ENCODE assay signal across 8 mouse cellular contexts in genomic region chr2:49734013-49734780, GRCm38 (mm10). TPM values are rescaled to one million over a fixed set of nuclear protein-coding genes. Genes with fewer than 3 reads are reported as not detected.
DNase-seq lines count a peak whose midpoint lies in the region; ATAC-seq and TF ChIP-seq lines count a peak whose summit lies in the region.

No protein-coding gene starts in this region.

- intact Hi-C loops in heart, postnatal 36 days (cut with DNase I), result loop anchor here (1.0 to 5.0 kb wide), 2 partner anchors 375 to 817 kb away; no protein-coding TSS in a partner anchor

- peak; percentile 48; the same call in 1 of the 2 replicates for ATAC-seq in forebrain, embryonic 11.5 days (replicated peaks; ENCODE audit: low FRiP score)

- DNase-seq in MEL (ENCODE audit: low read depth, low spot score), result peak; percentile 95
- peak; percentile 66 for DNase-seq in c-Kit-positive CD71-negative TER-119-negative erythroid progenitor cells, embryonic 14.5 days (ENCODE audit: low read depth)
- DNase-seq in forebrain, embryonic 11.5 days (ENCODE audit: low spot score), result peak; percentile 79
- peak; percentile 69 to 75 for DNase-seq in heart, postnatal 36 days
- DNase-seq in layer of hippocampus, adult 11-12 months (ENCODE audit: low spot score), result peak; percentile 86
- peak; percentile 85 for DNase-seq in lung, postnatal 14 days
- peak; percentile 75 for DNase-seq in retina, postnatal 7 days (ENCODE audit: low read depth, low spot score)
- DNase-seq in yolk sac, embryonic 10.5 days (ENCODE audit: low spot score), result peak; percentile 46

- H3K36me3 ChIP-seq in MEL (ENCODE audit: control insufficient read depth in 1 of 2, insufficient read depth in 2 of 2, low read length in 2 of 2), result peaks cover 0 to 11% of the 10 kb centered on the region in 2 experiments; a peak in 2 of 4 replicates
- no peaks in the 10 kb centered on the region; the same call in 1 of the 2 replicates for H3K36me3 ChIP-seq in forebrain, embryonic 11.5 days (ENCODE audit: control insufficient read depth, insufficient read depth, low read length)

- peak overlapping the region; percentile 65 to 90 for H3K4me3 ChIP-seq in MEL (ENCODE audit: control insufficient read depth in 1 of 2, insufficient read depth in 1 of 2, low read depth in 2 of 2, low read length in 2 of 2)
- H3K4me3 ChIP-seq in forebrain, embryonic 11.5 days (ENCODE audit: low read depth, low read length), result no peak overlapping the region

- no peaks in the 10 kb centered on the region for H3K27me3 ChIP-seq in MEL (ENCODE audit: control insufficient read depth in 1 of 2, insufficient read depth in 2 of 2, low read length in 2 of 2)
- no peaks in the 10 kb centered on the region for H3K27me3 ChIP-seq in forebrain, embryonic 11.5 days (ENCODE audit: control insufficient read depth, insufficient read depth, low read length)

- H3K9me3 ChIP-seq in MEL (replicated peaks; ENCODE audit: insufficient read depth, low read length), result no peaks in the 10 kb centered on the region
- no peaks in the 10 kb centered on the region for H3K9me3 ChIP-seq in forebrain, embryonic 11.5 days (ENCODE audit: control insufficient read depth, low read length)

- peak overlapping the region; percentile 63 for H3K27ac ChIP-seq in MEL (ENCODE audit: control insufficient read depth, low read depth, low read length)
- H3K27ac ChIP-seq in forebrain, embryonic 11.5 days (ENCODE audit: low read depth, low read length), result no peak overlapping the region

- TF ChIP-seq EP300 in MEL (IDR thresholded peaks at IDR 0.05; ENCODE audit: low read depth in 1 of 2, low read length in 2 of 2), result no peak; a peak in 1 of 4 replicates

- peak; percentile 73 to 94 (median 84) for TF ChIP-seq CTCF in MEL (IDR thresholded peaks at IDR 0.05 in 2 of 3, conservative IDR thresholded peaks at IDR 0.05 in 1 of 3; ENCODE audit: control insufficient read depth in 1 of 3, insufficient read depth in 1 of 3, low read depth in 2 of 3, low read length in 3 of 3, poor library complexity in 1 of 3, severe bottlenecking in 1 of 3)

- H3K4me1 ChIP-seq in MEL (ENCODE audit: control insufficient read depth in 1 of 2, insufficient read depth in 2 of 2, low read length in 2 of 2), result peaks cover 4 to 14% of the 10 kb centered on the region in 2 experiments; a peak in 3 of 4 replicates
- peaks cover 3% of the 10 kb centered on the region; the same call in 1 of the 2 replicates for H3K4me1 ChIP-seq in forebrain, embryonic 11.5 days (replicated peaks; ENCODE audit: control insufficient read depth, insufficient read depth, low read length)

- TF ChIP-seq POLR2A in MEL (IDR thresholded peaks at IDR 0.05; ENCODE audit: control insufficient read depth in 1 of 2, insufficient read depth in 1 of 2, low read depth in 1 of 2, low read length in 2 of 2, poor library complexity in 1 of 2), result peak in 1 of 2 experiments; percentile 54; a peak in 1 of 4 replicates

- peak overlapping the region; percentile 55 for H3K9ac ChIP-seq in MEL (ENCODE audit: control insufficient read depth, low read depth, low read length, poor library complexity, severe bottlenecking)
- no peak overlapping the region for H3K9ac ChIP-seq in forebrain, embryonic 11.5 days (ENCODE audit: low read length)

- no peaks in the 10 kb centered on the region for H3K79me2 ChIP-seq in MEL (ENCODE audit: control insufficient read depth, insufficient read depth, low read length, poor library complexity)

- TF ChIP-seq RAD21 in MEL (IDR thresholded peaks at IDR 0.05; ENCODE audit: low read depth, low read length), result peak; percentile 97

- no peak overlapping the region for H3K4me2 ChIP-seq in forebrain, embryonic 11.5 days (ENCODE audit: low read depth, low read length, severe bottlenecking)

- 60% methylated on average over 7 of the region's 7 CpGs for WGBS in forebrain, embryonic 11.5 days

TF ChIP-seq in MEL, 35 proteins besides CTCF, POLR2A, EP300 and RAD21:
- no peak for TF ChIP-seq E2F4 (IDR thresholded peaks at IDR 0.05; ENCODE audit: borderline replicate concordance, low read depth, low read length)
- no peak for TF ChIP-seq GABPA (IDR thresholded peaks at IDR 0.05; ENCODE audit: low read depth, low read length)
- peak; percentile 39; the same call in 1 of the 2 replicates for TF ChIP-seq MAX (IDR thresholded peaks at IDR 0.05; ENCODE audit: low read length)
- TF ChIP-seq MEF2A (IDR thresholded peaks at IDR 0.05; ENCODE audit: extremely low read depth, insufficient replicate concordance, low read depth, low read length, poor library complexity, severe bottlenecking), result no peak
- TF ChIP-seq ELF1 (IDR thresholded peaks at IDR 0.05; ENCODE audit: low read depth, low read length), result no peak
- peak; percentile 15 for TF ChIP-seq GATA1 (IDR thresholded peaks at IDR 0.05; ENCODE audit: low read depth, low read length)
- TF ChIP-seq ETS1 (IDR thresholded peaks at IDR 0.05; ENCODE audit: low read depth, low read length), result no peak; the same call in 1 of the 2 replicates
- peak; percentile 47; the same call in 1 of the 2 replicates for TF ChIP-seq TBP (IDR thresholded peaks at IDR 0.05; ENCODE audit: low read depth, low read length)
- no peak for TF ChIP-seq MAFK (IDR thresholded peaks at IDR 0.05; ENCODE audit: borderline replicate concordance, low read depth, low read length)
- no peak for TF ChIP-seq USF1 (IDR thresholded peaks at IDR 0.05; ENCODE audit: low read depth, low read length)
- peak; percentile 92 for TF ChIP-seq ZC3H11A (IDR thresholded peaks at IDR 0.05; ENCODE audit: low read depth, low read length)
- TF ChIP-seq ZMIZ1 (IDR thresholded peaks at IDR 0.05; ENCODE audit: low read depth, low read length), result no peak
- TF ChIP-seq TAL1 (IDR thresholded peaks at IDR 0.05; ENCODE audit: low read length), result no peak
- TF ChIP-seq NRF1 (IDR thresholded peaks at IDR 0.05; ENCODE audit: insufficient read depth, low read depth, low read length, poor library complexity, severe bottlenecking), result no peak
- TF ChIP-seq USF2 (IDR thresholded peaks at IDR 0.05; ENCODE audit: borderline replicate concordance in 1 of 2, insufficient read depth in 1 of 2, low read depth in 1 of 2, low read length in 2 of 2), result no peak
- no peak for TF ChIP-seq CHD1 (IDR thresholded peaks at IDR 0.05; ENCODE audit: low read depth, low read length)
- TF ChIP-seq UBTF (IDR thresholded peaks at IDR 0.05; ENCODE audit: borderline replicate concordance, insufficient read depth, low read depth, low read length), result no peak
- no peak for TF ChIP-seq POLR2AphosphoS5 (IDR thresholded peaks at IDR 0.05; ENCODE audit: borderline replicate concordance, low read depth, low read length)
- no peak for TF ChIP-seq ZKSCAN1 (IDR thresholded peaks at IDR 0.05; ENCODE audit: low read depth, low read length)
- TF ChIP-seq POLR2AphosphoS2 (IDR thresholded peaks at IDR 0.05; ENCODE audit: low read length), result no peak
- TF ChIP-seq SMC3 (IDR thresholded peaks at IDR 0.05; ENCODE audit: low read depth, low read length), result peak; percentile 90
- no peak for TF ChIP-seq CHD2 (IDR thresholded peaks at IDR 0.05; ENCODE audit: low read length)
- TF ChIP-seq TCF12 (IDR thresholded peaks at IDR 0.05; ENCODE audit: low read depth, low read length), result no peak
- TF ChIP-seq JUND (IDR thresholded peaks at IDR 0.05; ENCODE audit: low read depth, low read length), result 0 out of 2 replicates have a peak, but pooled peaks have one; percentile 38
- peak; percentile 0 for TF ChIP-seq RCOR1 (IDR thresholded peaks at IDR 0.05; ENCODE audit: low read depth, low read length)
- no peak for TF ChIP-seq MXI1 (IDR thresholded peaks at IDR 0.05; ENCODE audit: low read depth, low read length)
- no peak for TF ChIP-seq ZNF384 (IDR thresholded peaks at IDR 0.05; ENCODE audit: low read depth, low read length)
- peak; percentile 38; the same call in 1 of the 2 replicates for TF ChIP-seq HCFC1 (IDR thresholded peaks at IDR 0.05; ENCODE audit: low read depth, low read length)
- TF ChIP-seq SIN3A (IDR thresholded peaks at IDR 0.05; ENCODE audit: low read length), result peak; percentile 41
- no peak for TF ChIP-seq MYC (IDR thresholded peaks at IDR 0.05; ENCODE audit: low read depth, low read length)
- no peak for TF ChIP-seq MYB (IDR thresholded peaks at IDR 0.05; ENCODE audit: low read depth, low read length)
- peak; percentile 43; the same call in 1 of the 2 replicates for TF ChIP-seq NELFE (IDR thresholded peaks at IDR 0.05; ENCODE audit: low read depth, low read length)
- TF ChIP-seq BHLHE40 (IDR thresholded peaks at IDR 0.05; ENCODE audit: borderline replicate concordance, low read depth, low read length), result peak; percentile 78
TF ChIP-seq in MEL: peak in this region for 11.

RNA-seq across cellular contexts. Expression of gene Lypd6b, which starts 53.3 kb away (rescaled TPM):
- total RNA-seq in MEL (2012; rRNA removed), result not detected in 2 replicates
- polyA plus RNA-seq in MEL (2012; ENCODE audit: insufficient read depth in 1 of 2, insufficient read length in 2 of 2, low read depth in 1 of 2, low replicate concordance in 2 of 2, missing spikeins in 1 of 2), result not detected
- polyA plus RNA-seq in forebrain, embryonic 11.5 days (2014; fragmentation: Nextera tagmentation; extraction: Ambion mirVana), result 0.92 and 2.4 TPM in 2 replicates
- not detected for total RNA-seq in heart, postnatal 36 days (2021)
